Mouse (Mus musculus) cerebellum, adult 9-10 months (tissue): ENCODE results near the gene Ankrd40.
A peak's percentile ranks its signal among the peaks of the same experiment; 100 is the strongest.

Experiments
- DNase-seq: peaks from one replicate; pipeline ENCODE4 v3.0.0; 2022

Ankrd40 gene

DNA sequence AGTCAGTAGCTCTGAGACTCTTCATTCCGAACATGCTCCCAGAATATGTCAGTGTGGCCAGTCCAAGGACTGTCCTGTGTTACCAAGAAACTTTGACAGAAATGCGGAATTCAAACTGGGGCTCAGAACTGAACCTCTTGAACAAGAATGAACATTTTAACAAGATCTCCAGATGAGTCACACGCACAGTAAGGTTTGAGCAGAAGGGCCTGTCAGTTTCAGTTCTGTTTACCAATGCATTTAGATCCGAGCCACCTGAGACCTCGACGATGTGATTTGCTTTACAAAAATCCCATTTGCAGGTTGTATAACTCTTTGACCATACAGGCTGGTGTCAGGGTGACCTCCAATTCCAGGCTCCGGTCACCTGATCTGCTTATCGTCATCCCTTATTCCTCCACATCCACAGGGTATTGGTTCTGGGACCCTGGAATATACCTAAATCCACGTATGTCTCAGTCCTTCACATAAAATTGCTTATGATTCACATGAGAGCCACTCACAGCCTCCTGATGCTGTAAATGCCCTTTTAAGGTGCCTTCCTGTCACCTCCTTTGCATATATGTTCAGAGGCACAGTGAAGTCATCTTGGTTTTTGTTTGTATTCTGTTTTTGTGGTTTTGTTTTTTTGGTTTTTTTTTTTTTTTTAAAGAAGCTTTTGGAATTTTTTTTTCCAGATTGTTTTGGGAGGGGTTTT lies 27.9 kb downstream of the Ankrd40 start:
- DNase-seq, result no peak

DNA sequence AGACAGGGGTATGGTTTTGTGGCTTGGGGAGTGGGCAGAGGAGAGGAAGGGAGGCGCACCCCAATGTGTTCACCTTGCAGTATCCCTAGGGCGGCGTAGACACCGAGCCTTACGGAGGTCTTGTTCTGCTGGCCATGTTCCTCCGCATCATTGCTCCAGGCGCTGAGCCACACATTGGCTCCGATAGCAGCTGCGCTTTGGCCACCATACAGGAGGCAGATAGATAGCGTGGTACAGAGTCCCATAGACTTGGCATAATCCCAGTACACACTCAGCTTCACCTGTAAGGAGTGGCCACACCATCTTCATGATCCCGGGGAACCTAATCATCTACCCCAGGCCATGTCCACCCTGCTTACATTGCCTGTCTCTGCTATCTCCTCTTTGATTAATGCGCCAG lies 31.4 kb downstream of the Ankrd40 start:
- DNase-seq, result no peak

DNA sequence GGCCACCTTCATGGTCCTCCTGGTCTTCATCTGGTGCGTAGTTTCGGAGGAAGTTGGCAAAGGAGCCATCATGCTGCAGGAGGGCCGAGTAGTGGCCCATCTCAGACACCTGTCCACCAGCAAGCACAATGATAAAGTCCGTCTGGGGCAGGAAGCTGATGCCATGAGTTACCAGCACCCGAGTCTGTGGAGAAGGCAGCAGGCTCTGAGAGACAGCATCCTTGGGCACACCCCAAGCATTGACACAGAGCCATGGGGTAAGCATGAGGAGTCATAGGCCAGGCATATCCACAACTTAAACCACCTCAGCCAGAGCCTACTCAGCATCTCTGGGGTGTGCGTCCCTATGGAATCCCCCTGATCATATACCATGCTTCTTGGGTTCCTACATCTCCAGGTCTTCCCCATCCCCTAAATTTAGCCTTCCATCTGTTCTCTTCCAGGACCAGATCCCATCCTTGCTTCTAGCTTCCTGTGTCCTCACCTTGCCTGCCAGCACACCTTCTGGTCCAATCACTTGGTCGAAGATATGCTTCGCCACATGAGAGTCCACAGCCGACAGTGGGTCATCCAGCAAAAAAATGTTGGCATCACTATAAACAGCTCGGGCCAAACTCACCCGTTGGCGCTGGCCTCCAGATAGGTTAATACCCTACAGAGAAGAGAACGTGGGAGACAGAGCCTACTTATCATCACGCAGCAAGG lies 33.5 kb downstream of the Ankrd40 start:
- DNase-seq, result peak; percentile 90

DNA sequence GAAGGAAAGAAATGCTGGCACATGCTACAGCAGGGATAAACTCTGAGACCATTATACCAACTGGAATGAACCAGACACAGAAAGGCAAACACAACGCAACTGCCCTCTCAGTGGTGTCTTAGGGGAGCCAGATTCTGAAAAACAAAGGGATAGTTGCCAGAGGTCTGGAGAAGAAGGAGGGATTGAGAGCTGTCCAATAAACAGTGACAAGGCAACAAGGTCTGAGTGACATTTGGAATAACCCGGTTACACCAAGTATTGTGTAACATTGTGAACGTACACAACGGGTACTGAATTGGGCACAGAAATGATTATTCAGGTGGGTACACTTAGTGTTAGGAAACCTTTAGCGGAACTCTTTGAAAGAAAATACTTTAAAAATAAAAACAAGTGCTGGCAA lies 34.3 kb downstream of the Ankrd40 start:
- DNase-seq, result no peak

DNA sequence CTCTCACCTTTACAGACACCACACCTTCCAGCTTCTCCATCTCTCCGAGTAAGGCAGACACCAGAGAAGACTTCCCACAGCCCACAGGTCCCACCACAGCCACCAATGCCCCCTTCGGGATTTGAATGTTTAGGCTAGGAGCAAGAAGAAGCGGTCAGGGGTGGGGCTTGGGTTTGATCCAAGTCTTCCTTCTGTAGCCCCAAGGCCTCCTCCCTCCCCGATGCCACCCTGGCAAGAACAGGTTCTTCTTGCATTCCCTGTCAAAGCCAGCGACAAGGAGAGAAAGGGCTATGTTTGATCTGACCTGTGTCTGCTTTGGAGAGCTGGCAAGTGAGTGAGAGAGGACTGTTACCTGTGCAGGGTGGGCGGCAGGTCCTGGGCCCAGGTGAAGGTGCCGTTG lies 35.9 kb downstream of the Ankrd40 start:
- DNase-seq, result no peak

DNA sequence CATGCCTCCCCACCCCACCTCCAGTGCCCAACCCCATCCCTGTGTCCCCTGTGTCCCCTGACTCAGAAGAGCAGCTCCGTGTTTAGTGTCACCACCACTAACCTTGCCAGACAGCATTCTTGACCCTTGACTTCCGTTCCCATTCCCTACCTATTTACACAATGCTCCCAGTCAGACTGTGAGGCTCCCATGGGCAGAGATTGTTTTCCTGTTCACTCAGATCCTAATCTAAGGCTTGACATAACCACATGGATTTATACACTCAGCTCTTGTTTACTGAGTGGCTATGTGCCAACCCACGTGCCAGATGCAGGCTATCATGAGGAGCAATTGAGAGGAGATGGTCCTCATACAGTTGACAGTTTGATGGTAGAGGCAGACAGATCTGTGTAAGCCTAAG lies 37.5 kb downstream of the Ankrd40 start:
- no peak for DNase-seq

DNA sequence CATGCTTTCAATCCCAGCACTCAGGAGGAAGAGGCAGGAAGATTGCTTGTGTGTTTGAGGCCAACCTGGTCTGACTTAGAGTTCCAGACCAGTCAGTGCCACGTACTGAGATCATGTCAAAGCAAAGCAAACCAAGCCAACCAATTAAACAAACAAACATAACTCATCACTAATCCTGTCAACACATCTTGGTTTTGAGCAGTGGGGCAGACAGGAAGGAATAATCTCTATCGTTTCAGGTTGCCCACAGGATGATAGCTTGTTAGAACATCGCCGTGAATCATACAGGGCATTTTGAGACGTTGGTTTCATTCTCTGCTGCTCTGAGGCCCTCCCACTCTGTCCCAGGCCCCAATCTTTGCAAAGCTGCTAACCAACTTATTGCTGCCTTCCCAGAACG lies 42.2 kb downstream of the Ankrd40 start:
- DNase-seq, result no peak

DNA sequence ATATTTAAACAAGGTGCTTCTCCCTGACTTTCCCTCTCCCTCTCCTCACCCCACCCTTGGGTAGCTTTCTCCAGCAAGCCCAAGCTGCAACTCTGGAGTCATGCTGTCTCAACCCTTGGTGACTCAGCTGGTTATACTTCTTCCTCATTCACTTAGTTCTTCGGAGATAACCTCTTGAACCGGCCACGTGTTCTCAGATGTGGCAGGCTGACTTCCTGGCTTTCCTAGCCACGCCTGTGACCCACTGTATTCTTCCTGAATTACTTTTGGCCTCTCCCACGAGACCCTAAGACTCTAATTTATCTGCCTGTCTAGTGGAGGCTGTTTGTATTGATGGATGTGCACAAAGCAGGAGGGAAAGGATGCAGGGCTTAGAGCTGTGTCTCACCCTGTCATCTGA lies 43.0 kb downstream of the Ankrd40 start:
- DNase-seq, result no peak

DNA sequence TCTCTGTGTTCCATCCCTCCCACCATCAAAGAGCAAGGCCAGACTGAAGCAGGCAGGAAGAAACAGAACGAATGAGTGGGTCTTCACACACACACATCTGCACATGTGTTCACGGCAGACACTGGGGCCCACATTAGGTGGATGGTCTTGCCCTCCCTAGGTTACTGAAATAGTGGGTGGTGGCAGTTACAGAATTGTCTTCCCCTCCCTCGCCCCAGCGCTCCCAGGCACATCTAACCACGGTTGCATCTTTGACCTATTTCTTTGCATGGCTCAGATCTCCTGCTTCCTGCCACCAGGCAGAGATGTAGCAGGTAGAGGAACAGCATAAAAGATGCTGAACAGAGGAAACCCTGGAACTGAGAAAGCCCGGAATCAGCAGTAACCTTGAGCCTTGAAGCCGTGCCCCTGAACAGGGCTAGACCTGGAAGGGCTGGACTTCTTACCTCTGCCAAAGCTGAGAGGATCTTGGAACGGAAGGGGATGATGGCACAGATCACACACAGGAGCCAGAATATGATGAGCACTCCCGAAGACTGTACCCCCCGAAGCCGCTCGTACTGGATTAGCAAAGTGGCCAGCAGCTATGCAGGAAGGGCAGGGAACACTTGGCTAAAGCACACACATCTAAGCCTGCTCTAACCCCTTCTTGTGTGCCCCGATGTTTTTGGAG lies 46.6 kb downstream of the Ankrd40 start:
- DNase-seq, result no peak

DNA sequence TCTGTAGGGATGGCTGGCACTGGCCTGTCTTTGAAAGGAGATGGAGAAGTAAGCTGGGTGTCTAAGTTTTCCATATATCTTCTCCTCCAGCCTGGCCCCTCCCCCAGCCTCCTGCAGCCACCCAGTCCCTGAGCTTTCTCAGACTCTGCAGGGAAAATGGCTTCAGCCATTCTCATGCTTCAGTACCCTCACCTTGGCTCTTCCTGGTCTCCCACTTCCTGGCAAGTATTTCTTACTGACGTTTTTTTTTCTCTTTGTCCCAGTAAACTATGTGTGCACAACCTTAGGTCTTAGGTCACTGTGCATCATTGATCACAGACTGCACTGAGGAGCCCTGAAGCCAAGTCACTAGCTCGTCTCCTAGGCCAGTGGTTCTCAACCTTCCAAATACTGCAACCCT lies 51.3 kb downstream of the Ankrd40 start:
- no peak for DNase-seq

DNA sequence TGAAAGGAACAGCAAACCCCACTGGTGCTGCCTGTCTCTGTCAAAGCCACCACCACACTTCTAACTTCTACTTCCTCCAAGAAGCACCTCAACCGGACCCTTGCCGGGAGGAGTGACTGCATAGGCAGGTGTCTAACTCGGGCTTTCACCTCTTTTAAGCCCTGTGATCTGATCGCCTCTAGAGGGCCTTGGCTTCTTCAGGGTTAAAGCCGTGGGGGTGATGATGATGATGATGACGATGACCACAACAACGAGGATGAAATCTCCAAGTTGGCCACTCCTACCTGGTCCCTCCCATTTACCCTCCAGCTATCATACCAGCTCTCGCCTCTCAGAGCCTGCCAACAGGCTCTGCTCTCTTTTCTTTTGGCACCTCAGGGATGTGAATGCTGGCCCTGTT lies 51.9 kb downstream of the Ankrd40 start:
- DNase-seq, result no peak

DNA sequence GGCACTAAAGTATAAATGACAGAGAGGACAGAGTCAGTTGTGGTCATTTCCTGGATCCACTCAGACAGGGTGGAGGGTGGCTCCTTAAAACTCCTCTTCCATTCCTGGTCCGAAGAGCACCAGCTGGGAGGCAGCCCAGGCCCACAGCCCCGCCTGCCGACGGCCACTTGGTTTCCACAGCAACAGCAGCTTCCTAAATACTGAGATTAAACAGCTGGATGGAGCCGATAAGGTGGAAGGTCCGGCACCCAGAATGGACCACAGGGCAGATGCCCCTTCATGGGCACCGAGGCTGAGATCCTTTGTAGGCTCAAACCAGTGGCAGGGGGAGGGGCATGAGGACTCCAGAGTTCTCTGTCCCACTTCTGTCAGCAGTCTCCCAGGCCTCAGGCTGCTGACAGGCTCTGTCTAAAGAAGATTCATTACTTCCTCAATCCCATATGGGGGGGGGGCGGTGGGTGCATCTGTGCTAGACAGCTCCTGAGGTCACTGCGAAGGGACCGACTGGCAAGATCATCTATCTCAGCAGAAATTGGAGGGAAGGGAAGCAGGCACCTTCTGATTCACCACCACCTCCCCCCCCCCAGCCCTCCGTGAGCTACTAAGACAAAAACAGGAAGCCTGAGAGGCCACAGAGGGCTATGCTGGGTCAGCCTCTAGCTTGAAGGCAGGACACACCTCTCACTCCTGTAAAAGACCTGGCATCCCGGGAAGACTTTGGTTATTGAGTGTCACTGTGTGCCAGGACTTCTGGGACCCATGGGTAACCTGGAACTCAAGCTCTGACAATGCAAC lies 58.4 kb downstream of the Ankrd40 start:
- no peak for DNase-seq

DNA sequence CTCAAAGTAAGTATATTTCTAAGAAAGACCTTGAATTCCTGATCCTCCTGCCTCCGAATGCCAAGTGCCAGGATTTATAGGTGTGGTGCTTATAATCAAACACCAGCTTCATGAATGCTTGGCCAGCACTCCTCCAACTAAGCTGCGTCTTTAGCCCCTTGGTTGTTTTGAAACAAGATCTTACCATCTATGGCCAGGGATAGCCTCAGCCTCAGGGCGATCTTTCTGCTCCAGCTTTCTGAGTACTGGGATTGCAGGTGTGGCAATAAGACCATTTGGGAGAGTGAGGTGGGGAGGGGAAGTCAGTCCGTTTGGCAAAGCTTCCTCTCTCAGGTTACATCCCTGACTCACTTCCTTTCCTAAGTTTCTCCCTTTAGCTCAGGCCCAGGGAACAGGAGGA lies 60.0 kb downstream of the Ankrd40 start:
- DNase-seq, result no peak

DNA sequence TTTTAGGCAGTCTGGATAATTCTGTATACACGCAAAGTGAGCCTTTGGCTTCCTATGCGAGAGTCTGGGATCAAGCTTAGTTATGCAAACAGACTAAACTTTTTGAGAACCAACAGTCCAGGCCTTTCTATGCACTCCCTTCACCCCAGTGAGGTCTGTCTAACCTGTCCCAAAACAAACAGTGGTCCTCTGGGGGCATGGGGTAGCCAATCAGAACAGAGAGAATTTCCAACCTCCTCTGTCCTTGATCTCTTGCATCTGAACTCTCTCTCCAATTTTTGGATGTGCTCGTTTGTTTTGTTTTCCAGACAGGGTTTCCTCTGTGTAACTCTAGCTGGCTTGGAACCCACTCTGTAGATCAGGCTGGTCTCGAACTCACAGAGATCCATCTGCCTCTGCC lies 61.2 kb downstream of the Ankrd40 start:
- DNase-seq, result no peak

DNA sequence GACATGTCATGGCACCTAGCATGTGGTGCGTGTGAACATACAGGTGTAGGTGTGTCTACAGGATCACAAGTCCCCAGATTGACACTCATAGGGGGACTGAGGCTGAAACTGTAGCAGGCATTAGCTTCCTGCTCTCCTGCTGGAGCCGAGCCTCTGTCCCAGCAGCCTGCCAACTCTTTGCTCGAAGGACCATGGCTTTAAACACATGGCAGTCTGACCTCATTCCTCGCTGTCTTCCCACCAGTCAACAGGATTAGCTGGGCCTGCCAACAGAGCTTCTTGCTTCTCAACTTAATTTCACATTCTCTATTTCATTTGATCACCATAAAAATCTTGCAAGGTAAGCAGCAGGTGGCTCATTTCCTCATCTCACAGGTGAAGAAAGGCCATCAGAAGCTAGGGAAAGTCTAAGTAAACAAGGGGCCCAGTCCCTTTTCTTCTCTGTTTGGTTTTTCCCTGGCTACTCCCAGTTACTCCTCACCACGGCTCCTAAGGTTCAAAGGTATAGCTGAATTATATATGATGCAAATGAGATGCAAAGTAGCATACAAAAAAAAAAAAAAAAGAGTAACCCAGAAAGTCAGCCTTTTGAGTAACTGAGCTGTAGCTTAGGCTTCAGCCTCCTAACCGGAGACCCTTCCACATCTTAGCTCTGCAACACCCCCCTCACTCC lies 62.1 kb downstream of the Ankrd40 start:
- DNase-seq, result peak; percentile 79

DNA sequence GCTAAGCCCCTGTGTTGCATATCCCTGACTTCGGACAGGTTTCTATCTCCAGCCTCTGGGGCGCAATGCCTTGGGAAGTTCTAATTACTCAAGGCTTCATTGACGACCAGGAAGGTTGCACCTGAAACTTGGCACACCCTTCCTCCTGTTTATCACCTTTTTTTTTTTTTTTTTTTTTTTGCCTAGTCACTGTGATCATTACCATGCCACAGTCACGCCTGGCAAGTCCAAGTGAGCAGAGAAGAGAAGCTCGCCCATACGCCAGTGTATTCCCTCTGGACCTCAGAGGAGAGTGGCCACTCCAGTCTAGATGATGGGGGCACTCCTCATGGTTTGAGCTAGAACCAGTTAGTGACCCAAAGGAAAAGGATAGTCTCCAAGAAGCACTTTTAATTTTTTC lies 63.0 kb downstream of the Ankrd40 start:
- DNase-seq, result no peak
